Comparison of ENCODE assay signal across 30 mouse cellular contexts in the genomic region with DNA sequence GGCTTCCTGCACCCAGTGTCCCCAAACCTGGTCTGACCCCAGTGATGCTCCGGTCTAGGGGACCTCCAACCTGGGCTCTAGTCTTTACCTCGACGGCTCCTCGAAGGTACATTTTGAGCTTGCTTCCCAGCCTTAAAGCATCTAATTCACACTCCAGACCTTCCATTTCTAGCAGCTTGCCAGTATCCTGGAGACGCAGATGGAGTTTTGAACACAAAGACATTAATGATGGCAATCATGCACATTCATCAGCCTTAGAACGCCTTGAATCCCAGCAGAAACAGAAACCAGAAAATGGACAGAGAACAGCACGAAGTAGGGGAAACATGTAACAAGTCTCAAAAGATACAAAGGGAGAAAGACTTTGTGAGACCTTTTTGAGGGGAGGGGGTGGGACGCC. TPM values are rescaled to one million over a fixed set of nuclear protein-coding genes. Genes with fewer than 3 reads are reported as not detected.
DNase-seq lines count a peak whose midpoint lies in the region; ATAC-seq lines count a peak whose summit lies in the region.
"Had no signal": no experiment of that assay in that cellular context is flagged by ENCODE, and none has a peak within 500 bp of the region (broad histone marks: within the 10 kb centered on the region; RNA-seq: fewer than 3 reads in every experiment).

No protein-coding gene starts in this region.

- ATAC-seq in forebrain, embryonic 13.5 days: no peak
- ATAC-seq: activated CD4-positive, CD25-positive, alpha-beta regulatory T cell, adult 4 months; liver, embryonic 12.5 days; liver, postnatal 0 days; midbrain, embryonic 16.5 days had no signal

- WGBS in forebrain, embryonic 13.5 days: 68% methylated on average over 8 of the region's 8 CpGs
- WGBS in forebrain, embryonic 10.5 days: 84% methylated on average over 8 of the region's 8 CpGs

- no peak overlapping the region for H3K4me3 ChIP-seq in forebrain, embryonic 13.5 days
- H3K4me3 ChIP-seq in forebrain, embryonic 10.5 days: no peak overlapping the region
- H3K4me3 ChIP-seq: embryonic facial prominence, embryonic 15.5 days; heart, embryonic 13.5 days; hindbrain, embryonic 15.5 days; kidney, embryonic 15.5 days; liver, embryonic 12.5 days; stomach, embryonic 15.5 days had no signal

- H3K9me3 ChIP-seq in forebrain, embryonic 13.5 days (replicated peaks): no peaks in the 10 kb centered on the region
- no peaks in the 10 kb centered on the region for H3K9me3 ChIP-seq in forebrain, embryonic 10.5 days
- H3K9me3 ChIP-seq: embryonic facial prominence, embryonic 15.5 days; heart, embryonic 13.5 days; hindbrain, embryonic 15.5 days; kidney, embryonic 15.5 days; liver, embryonic 12.5 days; stomach, embryonic 15.5 days had no signal

- no peak overlapping the region for H3K4me2 ChIP-seq in forebrain, embryonic 13.5 days
- H3K4me2 ChIP-seq: embryonic facial prominence, embryonic 15.5 days; heart, embryonic 13.5 days; hindbrain, embryonic 15.5 days; kidney, embryonic 15.5 days; liver, embryonic 12.5 days; midbrain, embryonic 11.5 days; stomach, embryonic 15.5 days had no signal

- H3K27ac ChIP-seq in forebrain, embryonic 13.5 days: peak overlapping the region; percentile 36; the same call in 1 of the 2 replicates
- H3K27ac ChIP-seq in forebrain, embryonic 10.5 days: no peak overlapping the region
- H3K27ac ChIP-seq: embryonic facial prominence, embryonic 15.5 days; heart, embryonic 13.5 days; hindbrain, embryonic 15.5 days; kidney, embryonic 15.5 days; liver, embryonic 12.5 days; stomach, embryonic 15.5 days had no signal

- no peak for DNase-seq in forebrain, embryonic 10.5 days (ENCODE audit: extremely low spot score, low spot score)
- DNase-seq in layer of hippocampus, adult 18-20 months (ENCODE audit: low spot score in 2 of 2): peak; percentile 13 to 54
- DNase-seq in layer of hippocampus, postnatal 25 days (ENCODE audit: extremely low spot score in 1 of 2, low spot score in 1 of 2): no peak
- DNase-seq in brain, embryonic 18.5 days (ENCODE audit: low read depth, low spot score): peak; percentile 36
- peak; percentile 18 to 45 for DNase-seq in layer of hippocampus, postnatal 14 days (ENCODE audit: low spot score in 2 of 2)
- no peak for DNase-seq in cerebellum, postnatal 14 days
- DNase-seq: adrenal gland, adult 2 months; cerebellum, adult 18-20 months; cerebellum, postnatal 10 days; gastrocnemius, postnatal 10 days; heart, postnatal 10 days; kidney, adult 18-20 months; kidney, postnatal 25 days; liver, postnatal 0 days; lung, postnatal 36 days; right cerebral cortex, postnatal 25 days; thymus, postnatal 14 days had no signal

- H3K27me3 ChIP-seq in forebrain, embryonic 13.5 days: 0 out of 2 replicates have a peak, but pooled peaks cover 5% of the 10 kb centered on the region
- H3K27me3 ChIP-seq in forebrain, embryonic 10.5 days (ENCODE audit: poor library complexity, severe bottlenecking): no peaks in the 10 kb centered on the region
- H3K27me3 ChIP-seq: embryonic facial prominence, embryonic 15.5 days; hindbrain, embryonic 15.5 days; kidney, embryonic 15.5 days; stomach, embryonic 15.5 days had no signal

- no peaks in the 10 kb centered on the region for H3K36me3 ChIP-seq in forebrain, embryonic 13.5 days (ENCODE audit: poor library complexity, severe bottlenecking)
- no peaks in the 10 kb centered on the region for H3K36me3 ChIP-seq in forebrain, embryonic 10.5 days (replicated peaks)
- H3K36me3 ChIP-seq: embryonic facial prominence, embryonic 15.5 days; heart, embryonic 13.5 days; hindbrain, embryonic 15.5 days; kidney, embryonic 15.5 days; liver, embryonic 12.5 days; stomach, embryonic 15.5 days had no signal

- H3K4me1 ChIP-seq in forebrain, embryonic 13.5 days: peaks cover 4% of the 10 kb centered on the region; the same call in 1 of the 2 replicates
- H3K4me1 ChIP-seq in forebrain, embryonic 10.5 days: no peaks in the 10 kb centered on the region
- H3K4me1 ChIP-seq: embryonic facial prominence, embryonic 15.5 days; heart, embryonic 13.5 days; hindbrain, embryonic 15.5 days; liver, embryonic 12.5 days; stomach, embryonic 15.5 days had no signal

- no peak overlapping the region for H3K9ac ChIP-seq in forebrain, embryonic 13.5 days
- H3K9ac ChIP-seq: embryonic facial prominence, embryonic 15.5 days; heart, embryonic 13.5 days; hindbrain, embryonic 15.5 days; kidney, embryonic 15.5 days; liver, embryonic 12.5 days; liver, postnatal 0 days; stomach, embryonic 15.5 days had no signal

RNA-seq across cellular contexts. Expression of a gene that starts 16.7 kb away (rescaled TPM):
- polyA plus RNA-seq in forebrain, embryonic 13.5 days (2015; fragmentation: Nextera tagmentation; extraction: Ambion mirVana): 1.4 and 1.6 TPM in 2 replicates
- polyA plus RNA-seq in forebrain, embryonic 10.5 days (2016; fragmentation: Nextera tagmentation; extraction: Ambion mirVana): 0.33 and 0.35 TPM in 2 replicates
- 1 to 10 TPM; 2.7 to 3.7 TPM for total RNA-seq in layer of hippocampus, adult 18-20 months (2021)
- total RNA-seq in layer of hippocampus, postnatal 25 days (2021): 1 to 10 TPM; 1.8 to 3.5 TPM
- 1 to 10 TPM; 2.2 to 3.3 TPM for total RNA-seq in layer of hippocampus, postnatal 14 days (2021)
- total RNA-seq: hematopoietic stem cell, adult 5-6 weeks; megakaryocyte, adult 5-6 weeks; neutrophil, adult 5-6 weeks had no signal
- polyA plus RNA-seq: activated CD4-positive, CD25-positive, alpha-beta regulatory T cell, adult 4 months; heart, embryonic 13.5 days; liver, embryonic 12.5 days; liver, postnatal 0 days had no signal

Comparison
In these comparisons a context has a peak if more than half of its experiments do, and no peak if none do; other contexts are left out.
1. DNase-seq: peak in layer of hippocampus, adult 18-20 months (2 of 2), brain, embryonic 18.5 days (single experiment) and layer of hippocampus, postnatal 14 days (2 of 2); none in forebrain, embryonic 10.5 days (single experiment), layer of hippocampus, postnatal 25 days (0 of 2) and cerebellum, postnatal 14 days (0 of 2).